Mouse (Mus musculus) T-helper 17 cell (primary cell): ENCODE results near the gene Srxn1.

ENCODE experiments used
- in situ Hi-C, 2 experiments: fragments of 300-600 bp; cut with MboI, MseI; formaldehyde crosslinking; loops; 1 replicate in 1 of 2; 2 replicates in 1 of 2; pipeline ENCODE4 v1.15.1; 2025; ENCODE audit warnings: high pct_unique_total_duplicates in 2 of 2

The Srxn1 gene

DNA sequence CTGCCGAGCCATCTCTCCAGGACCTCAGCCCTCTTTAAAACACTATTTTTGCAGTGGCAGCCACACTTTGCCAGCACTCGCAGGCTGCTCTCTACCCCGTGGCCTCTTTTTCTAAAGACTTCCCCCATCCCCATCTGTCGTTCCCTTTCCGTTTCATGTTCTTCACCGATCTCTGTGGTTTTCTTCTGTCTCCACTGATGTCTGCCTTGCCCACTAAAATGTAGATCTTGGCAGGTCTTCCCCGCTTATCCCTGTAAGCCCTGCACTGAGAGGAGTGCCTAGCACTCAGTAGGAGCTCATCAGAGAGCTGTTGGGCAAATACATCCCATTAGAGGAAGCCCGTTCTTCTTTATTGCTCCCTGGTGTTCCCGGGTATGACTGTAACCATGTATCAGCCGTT, 7.7 kb downstream of the Srxn1 start:
- in situ Hi-C loops: loop anchor here in 1 of 2 experiments (5.0 to 25.0 kb wide), 4 partner anchors 84 to 1174 kb away; partner anchors contain the start of gene Kif3b

- in situ Hi-C loops: loop anchor here in 1 of 2 experiments (5.0 to 25.0 kb wide), 4 partner anchors 83 to 1173 kb away; partner anchors contain the start of gene Kif3b
Measured at GRCm38 (mm10) chr2:152114057-152114975, 9.0 kb downstream of the Srxn1 start.

DNA sequence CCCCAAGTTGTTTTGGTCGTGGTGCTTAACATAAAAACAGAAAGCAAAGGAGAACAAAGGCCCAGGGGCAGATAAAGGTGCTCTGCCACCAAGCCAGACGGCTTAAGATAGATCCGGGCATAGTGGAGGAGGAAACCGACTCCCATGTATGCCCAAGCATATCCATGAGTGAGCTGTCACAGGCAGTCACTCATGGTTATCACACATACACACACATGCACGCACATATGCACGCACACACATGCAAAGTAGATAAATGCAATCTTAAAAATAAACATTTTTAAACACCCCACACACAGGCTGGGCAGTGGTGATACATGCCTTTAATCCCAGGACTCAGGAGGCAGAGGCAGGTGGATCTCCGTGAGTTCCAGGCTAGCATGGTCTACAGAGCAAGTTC, 12.4 kb downstream of the Srxn1 start:
- in situ Hi-C loops: loop anchor here (5.0 to 25.0 kb wide), 4 partner anchors 80 to 1170 kb away; partner anchors contain the start of gene Kif3b (in 1 of the 2)

- in situ Hi-C loops: loop anchor here (5.0 to 25.0 kb wide), 4 partner anchors 78 to 1168 kb away; partner anchors contain the start of gene Kif3b (in 1 of the 2)
Measured at GRCm38 (mm10) chr2:152119228-152119865, 14.0 kb downstream of the Srxn1 start.

DNA sequence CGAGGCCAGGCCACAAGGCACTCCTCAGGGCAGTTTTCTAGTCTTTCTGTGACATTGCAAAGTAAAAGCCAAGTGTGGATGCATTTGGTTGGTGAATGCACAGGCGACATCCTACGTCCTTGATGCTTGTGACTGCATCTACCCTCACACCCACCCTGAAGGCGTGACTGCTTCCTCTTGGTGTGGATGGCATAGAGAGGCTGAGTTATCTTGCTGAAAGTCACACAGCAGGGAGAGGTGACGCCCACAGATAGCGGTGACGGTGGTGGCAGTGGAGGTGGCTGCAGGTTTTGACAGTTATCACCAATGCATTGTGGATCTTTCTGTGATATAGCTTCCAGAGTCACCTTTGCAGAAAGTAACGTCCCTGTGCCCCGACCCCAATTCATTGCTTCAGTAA, 17.6 kb downstream of the Srxn1 start:
- in situ Hi-C loops: loop anchor here in 1 of 2 experiments (25.0 kb wide), 2 partner anchors 664 to 1164 kb away; partner anchors contain the start of gene Kif3b

- in situ Hi-C loops: no loop called here
Measured at GRCm38 (mm10) chr2:152128597-152128996, 23.3 kb downstream of the Srxn1 start.

GRCm38 (mm10) chr2:152129778-152130177, 24.5 kb downstream of the Srxn1 start:
- in situ Hi-C loops: no loop called here

DNA sequence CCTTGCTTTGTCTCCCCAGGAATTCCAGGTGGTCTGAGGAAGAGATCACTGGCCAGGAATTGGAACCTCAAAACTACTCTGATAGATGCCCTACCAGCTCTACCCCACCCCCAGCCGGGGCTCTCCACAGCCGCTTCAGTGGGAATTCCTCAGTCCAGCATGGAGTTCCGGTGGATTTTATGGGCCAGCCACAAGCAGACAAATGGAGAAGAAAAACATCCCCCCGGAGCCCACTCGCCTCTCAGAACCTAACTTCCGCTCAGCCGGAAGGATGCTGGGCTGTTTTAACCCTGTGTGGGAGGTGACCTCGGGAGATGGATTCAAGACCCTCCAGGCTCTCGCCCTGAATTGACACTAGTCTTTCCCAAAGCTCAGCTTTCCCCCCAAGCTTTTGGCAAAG, 26.7 kb downstream of the Srxn1 start:
- in situ Hi-C loops: no loop called here

- in situ Hi-C loops: no loop called here
Measured at GRCm38 (mm10) chr2:152132691-152133090, 27.4 kb downstream of the Srxn1 start.

GRCm38 (mm10) chr2:152139191-152139987, 34.1 kb downstream of the Srxn1 start:
- in situ Hi-C loops: no loop called here

- in situ Hi-C loops: no loop called here
Measured at GRCm38 (mm10) chr2:152140941-152141340, 35.6 kb downstream of the Srxn1 start.

- in situ Hi-C loops: no loop called here
Measured at GRCm38 (mm10) chr2:152141491-152141890, 36.2 kb downstream of the Srxn1 start.

DNA sequence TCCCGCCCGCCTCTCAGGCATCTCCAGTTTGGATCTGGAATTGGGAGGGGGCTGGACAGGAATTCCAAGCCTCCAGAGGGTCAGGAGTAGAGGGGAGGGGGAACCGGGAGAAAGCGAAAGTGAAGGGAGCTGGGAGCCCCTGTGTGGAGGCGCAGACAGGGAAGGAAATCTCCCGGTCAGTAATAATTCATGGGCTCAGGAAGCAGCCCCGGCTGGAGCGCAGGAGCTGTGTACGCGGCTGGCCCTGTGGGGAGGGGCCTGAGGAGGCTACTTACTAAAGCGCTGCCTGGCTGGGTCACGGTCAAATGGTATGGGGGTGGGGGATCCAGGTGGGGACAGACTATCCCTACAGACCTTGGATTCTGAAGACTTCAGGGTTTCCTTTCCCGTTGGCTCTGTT, 36.7 kb downstream of the Srxn1 start:
- in situ Hi-C loops: no loop called here

- in situ Hi-C loops: no loop called here
Measured at GRCm38 (mm10) chr2:152142571-152142970, 37.3 kb downstream of the Srxn1 start.

- in situ Hi-C loops: no loop called here
Measured at GRCm38 (mm10) chr2:152143279-152144157, 38.2 kb downstream of the Srxn1 start, which contains the start of gene Tcf15. TSS of gene Tcf15 (plus strand) at chr2:152143561.

DNA sequence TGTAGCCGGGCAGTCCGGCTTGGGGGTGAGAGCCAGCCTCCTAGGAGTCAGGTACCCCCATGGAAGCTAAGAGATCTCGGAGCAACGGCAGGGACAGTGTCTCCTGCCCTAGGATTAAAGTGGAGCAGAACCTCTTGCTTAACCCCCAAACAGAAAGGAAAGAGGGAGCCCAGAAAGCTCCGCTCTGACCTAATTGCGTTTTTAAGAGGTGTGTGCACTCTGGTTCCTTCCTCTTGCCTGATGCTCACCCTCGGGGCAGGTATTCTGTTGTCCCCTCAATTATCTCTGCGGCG, 38.8 kb downstream of the Srxn1 start:
- in situ Hi-C loops: no loop called here

DNA sequence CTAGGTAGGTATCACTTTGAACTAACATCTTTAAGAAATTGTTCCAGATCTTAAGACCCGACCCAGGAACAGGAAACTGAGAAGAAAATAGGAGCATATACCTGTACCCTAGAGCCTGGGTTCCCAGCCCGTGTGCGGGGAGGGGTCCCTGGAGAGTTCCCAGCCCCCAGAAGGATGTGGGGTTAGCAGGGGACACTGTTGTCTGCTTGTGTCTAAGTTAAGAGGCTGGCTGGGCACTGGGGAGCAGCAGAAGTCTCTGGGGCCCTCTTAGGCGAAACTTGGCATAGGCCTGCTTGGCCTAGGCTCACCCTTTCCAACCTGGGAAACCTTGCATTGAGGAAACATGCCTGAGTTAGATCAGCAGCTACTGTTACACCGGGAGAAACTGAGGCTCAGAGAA, 39.2 kb downstream of the Srxn1 start:
- in situ Hi-C loops: no loop called here

- in situ Hi-C loops: no loop called here
Measured at GRCm38 (mm10) chr2:152145711-152146110, 40.4 kb downstream of the Srxn1 start.

GRCm38 (mm10) chr2:152147079-152147478, 41.8 kb downstream of the Srxn1 start:
- in situ Hi-C loops: no loop called here

- in situ Hi-C loops: no loop called here
Measured at GRCm38 (mm10) chr2:152148675-152149074, 43.4 kb downstream of the Srxn1 start.
